Mouse (Mus musculus): ENCODE results near the gene Myo5a. TPM values are rescaled to one million over a fixed set of nuclear protein-coding genes. Genes with fewer than 3 reads are reported as not detected.
A peak's percentile ranks its signal among the peaks of the same experiment; 100 is the strongest.

Gene Myo5a
- polyA plus RNA-seq, 1 experiment from 2014 or later, result 12.3 TPM

DNA sequence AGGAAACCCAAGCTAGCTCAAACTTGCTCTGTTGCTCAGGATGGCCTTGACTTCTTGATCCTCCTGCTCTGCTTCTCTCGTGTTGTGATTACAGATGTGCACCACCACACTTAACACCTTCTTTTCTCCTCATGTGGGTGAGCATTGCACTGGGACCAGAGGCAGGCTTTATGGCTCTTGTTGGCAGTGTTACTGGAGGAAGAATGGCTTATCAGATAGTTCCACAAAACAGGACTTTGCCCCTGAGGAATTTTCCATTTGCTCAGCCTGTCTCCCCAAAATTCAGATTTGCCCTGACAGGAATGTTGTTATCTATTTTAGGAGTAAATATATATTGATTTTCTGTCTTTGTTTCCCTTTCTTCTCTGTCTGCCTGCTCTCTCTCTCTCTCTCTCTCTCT is 36.1 kb upstream of the Myo5a start:
- no peak overlapping the region for H3K27ac ChIP-seq (replicated peaks in 1 of 2; ENCODE audit: control insufficient read depth in 1 of 2, insufficient read depth in 1 of 2, low read depth in 2 of 2, low read length in 2 of 2)
- WGBS, result 19% methylated on average over 1 of the region's 1 CpGs
- H3K27me3 ChIP-seq (ENCODE audit: control insufficient read depth, insufficient read depth, low read length), result no peaks in the 10 kb centered on the region

DNA sequence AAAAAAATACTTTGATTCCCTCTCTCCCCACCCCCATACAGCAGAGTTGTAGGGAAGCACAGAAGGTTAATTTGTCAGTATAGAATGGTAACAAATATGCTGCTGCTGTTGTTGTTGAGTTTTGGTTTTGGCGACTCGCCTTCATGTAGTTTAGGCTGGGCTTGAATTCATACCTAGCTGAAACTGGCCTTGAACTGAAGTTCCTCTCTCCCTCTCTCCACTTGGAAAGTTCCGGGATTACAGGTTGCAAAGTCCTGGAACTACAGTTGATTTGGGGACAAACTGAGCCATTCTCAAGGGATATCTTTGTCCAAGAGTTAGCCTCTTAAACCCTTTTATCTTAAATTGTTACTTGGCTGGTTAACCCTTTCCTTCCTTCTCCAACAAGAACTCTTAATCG is 34.9 kb upstream of the Myo5a start:
- Histone ChIP-seq H3K27ac (replicated peaks in 1 of 2; ENCODE audit: control insufficient read depth in 1 of 2, insufficient read depth in 1 of 2, low read depth in 2 of 2, low read length in 2 of 2) (no peak overlapping the region), H3K9ac (ENCODE audit: low read length) (no peak overlapping the region), H3K27me3 (ENCODE audit: control insufficient read depth, insufficient read depth, low read length) (no peaks in the 10 kb centered on the region), H3K4me3 (ENCODE audit: control insufficient read depth in 1 of 2, insufficient read depth in 1 of 2, low read depth in 1 of 2, low read length in 2 of 2) (no peak overlapping the region), H3K9me3 (ENCODE audit: control insufficient read depth, low read length) (no peaks in the 10 kb centered on the region), H3K4me2 (ENCODE audit: low read length) (no peak overlapping the region), H3K4me1 (ENCODE audit: control insufficient read depth in 2 of 2, insufficient read depth in 2 of 2, low read length in 2 of 2) (peaks cover 0 to 4% of the 10 kb centered on the region in 2 experiments), H3K36me3 (ENCODE audit: control insufficient read depth, insufficient read depth, low read length) (peaks cover 28% of the 10 kb centered on the region)
- no peak for ATAC-seq (ENCODE audit: insufficient number of reproducible peaks, insufficient read depth, low FRiP score, low read depth)
- WGBS, result 62% methylated on average over 4 of the region's 4 CpGs

More for the DNA sequence above, 36.1 kb upstream of the Myo5a start:
- Histone ChIP-seq H3K4me1 (ENCODE audit: control insufficient read depth in 2 of 2, insufficient read depth in 2 of 2, low read length in 2 of 2) (peaks cover 0 to 4% of the 10 kb centered on the region in 2 experiments), H3K4me3 (ENCODE audit: control insufficient read depth in 1 of 2, insufficient read depth in 1 of 2, low read depth in 1 of 2, low read length in 2 of 2) (no peak overlapping the region), H3K4me2 (ENCODE audit: low read length) (no peak overlapping the region), H3K9me3 (ENCODE audit: control insufficient read depth, low read length) (no peaks in the 10 kb centered on the region), H3K36me3 (ENCODE audit: control insufficient read depth, insufficient read depth, low read length) (peaks cover 17% of the 10 kb centered on the region), H3K9ac (ENCODE audit: low read length) (no peak overlapping the region)
- ATAC-seq (ENCODE audit: insufficient number of reproducible peaks, insufficient read depth, low FRiP score, low read depth), result no peak

DNA sequence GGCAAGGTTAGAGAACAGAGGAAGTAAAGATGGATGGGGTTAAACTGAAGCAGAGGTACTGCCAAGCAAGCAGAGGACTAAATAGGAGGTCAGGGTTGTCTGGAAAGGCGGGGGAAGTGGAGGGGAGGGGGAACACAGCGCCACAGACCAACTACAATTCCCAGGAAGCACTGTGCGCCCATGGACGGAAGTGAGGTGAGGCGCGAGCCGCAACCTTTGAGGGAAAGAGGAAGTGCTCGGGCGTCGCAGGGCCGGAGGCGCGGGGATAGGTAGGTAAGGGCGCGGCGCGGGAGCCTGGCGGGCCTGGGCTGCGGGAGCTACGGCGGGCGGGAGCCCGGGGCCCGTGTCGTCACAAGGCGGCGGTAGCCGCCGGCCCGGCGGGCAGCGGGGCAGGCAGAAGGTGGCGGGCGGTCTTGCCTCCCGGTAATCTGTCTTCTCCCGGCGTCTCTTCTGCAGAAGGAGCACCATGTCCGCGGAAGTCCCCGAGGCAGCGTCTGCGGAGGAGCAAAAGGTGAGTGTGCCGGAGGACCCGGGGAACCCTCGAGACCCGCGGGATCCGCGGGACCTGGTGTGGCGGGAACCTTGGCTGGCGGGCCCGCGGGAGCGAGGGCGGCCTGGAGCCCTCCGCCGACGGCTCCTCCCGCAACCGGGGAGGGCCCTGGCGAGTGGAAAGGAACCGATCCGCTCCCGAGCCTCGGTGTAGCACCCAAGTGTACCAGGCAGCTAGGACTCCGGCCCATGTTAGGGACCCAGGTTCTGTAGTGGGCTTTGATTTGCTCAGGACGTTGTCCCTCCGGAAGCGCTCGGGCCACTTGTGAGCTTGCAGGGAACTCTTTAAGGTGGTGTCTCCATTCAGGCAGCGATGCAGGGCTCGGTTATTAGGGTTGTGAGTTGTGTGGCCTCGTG is 33.1 kb upstream of the Myo5a start, which contains the start of gene Arpp19:
TSS of gene Arpp19 (plus strand) at position 164 of the 906 bp plus-strand sequence.
- peak; percentile 85 for ATAC-seq (ENCODE audit: insufficient number of reproducible peaks, insufficient read depth, low FRiP score, low read depth)
- WGBS, result under 1% methylated on average over 65 of the region's 73 CpGs
- H3K36me3 ChIP-seq (ENCODE audit: control insufficient read depth, insufficient read depth, low read length), result peaks cover 13% of the 10 kb centered on the region
- H3K27ac ChIP-seq (replicated peaks in 1 of 2; ENCODE audit: control insufficient read depth in 1 of 2, insufficient read depth in 1 of 2, low read depth in 2 of 2, low read length in 2 of 2), result peak within 1 kb of the TSS; percentile 39 to 66
- peak within 1 kb of the TSS; percentile 65 for H3K4me2 ChIP-seq (ENCODE audit: low read length)
- peak within 1 kb of the TSS; percentile 79 to 92 for H3K4me3 ChIP-seq (ENCODE audit: control insufficient read depth in 1 of 2, insufficient read depth in 1 of 2, low read depth in 1 of 2, low read length in 2 of 2)
- no peaks in the 10 kb centered on the region for H3K27me3 ChIP-seq (ENCODE audit: control insufficient read depth, insufficient read depth, low read length)
- H3K9ac ChIP-seq (ENCODE audit: low read length), result peak within 1 kb of the TSS; percentile 90
- no peaks in the 10 kb centered on the region for H3K9me3 ChIP-seq (ENCODE audit: control insufficient read depth, low read length)
- peaks cover 0 to 7% of the 10 kb centered on the region in 2 experiments for H3K4me1 ChIP-seq (ENCODE audit: control insufficient read depth in 2 of 2, insufficient read depth in 2 of 2, low read length in 2 of 2)

DNA sequence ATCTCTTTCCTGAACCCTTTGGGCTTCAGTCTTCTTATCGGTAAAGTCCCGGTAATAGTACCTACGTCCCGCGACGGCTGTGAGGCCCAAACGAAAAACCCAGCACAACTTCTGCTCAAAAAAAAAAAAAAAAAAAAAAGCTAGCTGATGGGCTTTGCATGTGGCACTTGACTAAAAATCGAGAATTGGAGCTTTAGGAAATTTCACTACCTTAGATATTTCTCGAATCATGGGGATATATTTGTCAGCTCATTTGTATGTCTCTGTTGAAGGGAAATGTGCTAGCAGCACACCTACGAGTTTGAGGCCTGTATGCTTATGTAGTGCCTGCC is 32.5 kb upstream of the Myo5a start:
- Histone ChIP-seq H3K27ac (replicated peaks in 1 of 2; ENCODE audit: control insufficient read depth in 1 of 2, insufficient read depth in 1 of 2, low read depth in 2 of 2, low read length in 2 of 2) (no peak overlapping the region), H3K36me3 (ENCODE audit: control insufficient read depth, insufficient read depth, low read length) (peaks cover 18% of the 10 kb centered on the region), H3K9ac (ENCODE audit: low read length) (peak overlapping the region; percentile 90), H3K27me3 (ENCODE audit: control insufficient read depth, insufficient read depth, low read length) (no peaks in the 10 kb centered on the region), H3K4me2 (ENCODE audit: low read length) (peak overlapping the region; percentile 65), H3K4me1 (ENCODE audit: control insufficient read depth in 2 of 2, insufficient read depth in 2 of 2, low read length in 2 of 2) (peaks cover 0 to 7% of the 10 kb centered on the region in 2 experiments), H3K4me3 (ENCODE audit: control insufficient read depth in 1 of 2, insufficient read depth in 1 of 2, low read depth in 1 of 2, low read length in 2 of 2) (peak overlapping the region; percentile 79 to 92), H3K9me3 (ENCODE audit: control insufficient read depth, low read length) (no peaks in the 10 kb centered on the region)
- no peak for ATAC-seq (ENCODE audit: insufficient number of reproducible peaks, insufficient read depth, low FRiP score, low read depth)
- WGBS, result 2% methylated on average over 10 of the region's 10 CpGs

DNA sequence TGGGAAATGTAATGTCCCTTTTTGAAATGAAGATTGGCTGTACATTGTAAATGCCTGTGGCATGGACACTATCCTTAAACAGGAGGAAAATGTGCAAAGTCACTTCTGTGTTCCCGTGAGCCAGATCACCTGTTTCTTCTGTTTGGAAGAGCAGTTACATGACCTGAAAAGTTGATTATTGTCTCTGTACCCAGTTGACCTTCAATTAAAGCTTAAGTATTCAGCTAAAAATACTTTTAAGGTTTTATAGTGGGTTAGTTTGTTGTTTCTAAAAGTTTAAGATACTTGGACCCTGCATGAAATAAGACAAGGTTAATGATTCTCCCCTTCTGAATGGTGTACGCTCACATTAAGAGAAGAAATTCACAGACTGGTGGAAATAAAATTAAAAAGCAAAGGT is 30.2 kb upstream of the Myo5a start:
- H3K9ac ChIP-seq (ENCODE audit: low read length), result no peak overlapping the region
- ATAC-seq (ENCODE audit: insufficient number of reproducible peaks, insufficient read depth, low FRiP score, low read depth), result no peak
- WGBS, result 87% methylated on average over 2 of the region's 2 CpGs
- no peak overlapping the region for H3K27ac ChIP-seq (replicated peaks in 1 of 2; ENCODE audit: control insufficient read depth in 1 of 2, insufficient read depth in 1 of 2, low read depth in 2 of 2, low read length in 2 of 2)
- H3K4me2 ChIP-seq (ENCODE audit: low read length), result no peak overlapping the region
- no peaks in the 10 kb centered on the region for H3K27me3 ChIP-seq (ENCODE audit: control insufficient read depth, insufficient read depth, low read length)
- no peak overlapping the region for H3K4me3 ChIP-seq (ENCODE audit: control insufficient read depth in 1 of 2, insufficient read depth in 1 of 2, low read depth in 1 of 2, low read length in 2 of 2)
- peaks cover 25% of the 10 kb centered on the region for H3K36me3 ChIP-seq (ENCODE audit: control insufficient read depth, insufficient read depth, low read length)
- peaks cover 0 to 7% of the 10 kb centered on the region in 2 experiments; a peak in 3 of 4 replicates for H3K4me1 ChIP-seq (ENCODE audit: control insufficient read depth in 2 of 2, insufficient read depth in 2 of 2, low read length in 2 of 2)
- H3K9me3 ChIP-seq (ENCODE audit: control insufficient read depth, low read length), result no peaks in the 10 kb centered on the region

DNA sequence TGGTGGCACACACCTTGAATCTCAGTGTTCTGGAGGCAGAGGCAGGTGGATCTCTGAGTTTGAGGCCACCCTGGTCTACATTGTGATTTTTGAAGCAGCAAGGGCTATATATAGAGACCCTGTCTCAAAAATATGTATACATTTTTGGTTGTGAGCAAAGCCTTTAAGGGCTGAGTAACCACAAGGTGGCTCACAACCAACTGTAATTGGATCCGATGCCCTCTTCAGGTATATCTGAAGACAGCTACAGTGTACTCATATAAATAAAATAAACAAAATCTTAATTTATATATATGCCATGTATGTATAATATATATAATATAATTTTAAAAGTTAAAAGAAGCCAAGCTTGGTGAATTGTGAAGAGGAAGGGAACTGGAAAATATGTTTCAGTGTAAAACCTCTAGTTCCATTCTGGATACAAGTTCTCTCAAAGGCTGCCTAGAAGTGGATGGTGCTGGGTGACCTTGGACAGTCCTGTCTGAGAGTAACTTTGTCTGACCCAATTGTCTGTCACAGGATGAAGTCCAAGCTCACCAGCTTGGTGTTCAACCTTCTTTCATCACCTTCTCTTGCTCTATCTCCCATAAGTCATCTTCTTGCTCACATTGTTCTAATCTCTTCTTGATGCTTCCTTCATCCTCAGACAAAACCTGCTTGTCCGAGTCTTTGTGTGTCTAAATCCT is 28.8 kb upstream of the Myo5a start:
- no peak overlapping the region for H3K4me2 ChIP-seq (ENCODE audit: low read length)
- no peak overlapping the region for H3K27ac ChIP-seq (replicated peaks in 1 of 2; ENCODE audit: control insufficient read depth in 1 of 2, insufficient read depth in 1 of 2, low read depth in 2 of 2, low read length in 2 of 2)
- ATAC-seq (ENCODE audit: insufficient number of reproducible peaks, insufficient read depth, low FRiP score, low read depth), result no peak
- peaks cover 34% of the 10 kb centered on the region for H3K36me3 ChIP-seq (ENCODE audit: control insufficient read depth, insufficient read depth, low read length)
- no peaks in the 10 kb centered on the region for H3K9me3 ChIP-seq (ENCODE audit: control insufficient read depth, low read length)
- H3K4me3 ChIP-seq (ENCODE audit: control insufficient read depth in 1 of 2, insufficient read depth in 1 of 2, low read depth in 1 of 2, low read length in 2 of 2), result no peak overlapping the region
- H3K27me3 ChIP-seq (ENCODE audit: control insufficient read depth, insufficient read depth, low read length), result no peaks in the 10 kb centered on the region
- 80% methylated on average over 2 of the region's 2 CpGs for WGBS
- H3K4me1 ChIP-seq (ENCODE audit: control insufficient read depth in 2 of 2, insufficient read depth in 2 of 2, low read length in 2 of 2), result peaks cover 0 to 7% of the 10 kb centered on the region in 2 experiments; a peak in 3 of 4 replicates
- H3K9ac ChIP-seq (ENCODE audit: low read length), result no peak overlapping the region

DNA sequence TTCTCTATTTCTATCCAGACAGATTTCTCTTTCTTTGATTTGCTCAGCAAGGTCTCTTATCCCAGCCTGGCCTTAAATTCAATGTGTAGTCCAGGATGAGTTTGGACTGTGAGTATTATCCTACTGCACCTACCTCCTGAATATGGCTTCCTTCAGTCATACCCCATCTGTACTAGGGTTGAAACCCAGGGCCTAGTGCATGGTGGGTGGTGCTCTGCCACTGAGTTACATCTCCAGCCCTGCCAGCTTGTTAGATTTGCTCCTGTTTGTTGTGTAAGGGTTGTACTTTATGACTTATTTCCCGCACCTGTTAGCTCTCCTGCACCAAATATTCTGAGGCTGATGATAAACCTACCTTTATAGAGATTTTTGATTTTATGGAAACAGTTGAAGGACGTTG is 27.6 kb upstream of the Myo5a start:
- 93% methylated on average over 2 of the region's 2 CpGs for WGBS
- no peak for ATAC-seq (ENCODE audit: insufficient number of reproducible peaks, insufficient read depth, low FRiP score, low read depth)

More for the DNA sequence above, 27.6 kb upstream of the Myo5a start:
- Histone ChIP-seq H3K9ac (ENCODE audit: low read length) (no peak overlapping the region), H3K4me3 (ENCODE audit: control insufficient read depth in 1 of 2, insufficient read depth in 1 of 2, low read depth in 1 of 2, low read length in 2 of 2) (no peak overlapping the region), H3K4me2 (ENCODE audit: low read length) (no peak overlapping the region), H3K27me3 (ENCODE audit: control insufficient read depth, insufficient read depth, low read length) (no peaks in the 10 kb centered on the region), H3K27ac (replicated peaks in 1 of 2; ENCODE audit: control insufficient read depth in 1 of 2, insufficient read depth in 1 of 2, low read depth in 2 of 2, low read length in 2 of 2) (no peak overlapping the region), H3K4me1 (ENCODE audit: control insufficient read depth in 2 of 2, insufficient read depth in 2 of 2, low read length in 2 of 2) (peaks cover 0 to 9% of the 10 kb centered on the region in 2 experiments; a peak in 2 of 4 replicates), H3K9me3 (ENCODE audit: control insufficient read depth, low read length) (no peaks in the 10 kb centered on the region), H3K36me3 (ENCODE audit: control insufficient read depth, insufficient read depth, low read length) (peaks cover 38% of the 10 kb centered on the region)
